Mouse (Mus musculus) spleen, adult 2 months (tissue): Measurements from ENCODE around the gene Pfdn6. TPM values are rescaled to one million over a fixed set of nuclear protein-coding genes. Genes with fewer than 3 reads are reported as not detected.

Experiments
- DNase-seq, 2 experiments: peaks; one replicate each; pipeline versions ENCODE4 v3.0.0 to v3.0.0-alpha.2; 2012 to 2021; ENCODE audit warnings: low spot score in 2 of 2, low read depth in 1 of 2
- H3K27ac ChIP-seq: fragments of 200-500 bp; 2 replicates; pipeline ENCODE4 v1.5.1; 2012; ENCODE audit warnings: low read length, inconsistent platforms; ENCODE audit not compliant: insufficient read depth
- H3K27me3 ChIP-seq: fragments of 200-500 bp; 2 replicates; pipeline ENCODE4 v1.6.1; 2012; ENCODE audit warnings: mild to moderate bottlenecking, moderate library complexity, low read length, inconsistent platforms; ENCODE audit not compliant: control insufficient read depth, insufficient read depth
- H3K36me3 ChIP-seq: fragments of 200-500 bp; 2 replicates; pipeline ENCODE4 v1.6.1; 2012; ENCODE audit warnings: mild to moderate bottlenecking, low read length, inconsistent platforms; ENCODE audit not compliant: control insufficient read depth, insufficient read depth
- H3K4me1 ChIP-seq: fragments of 200-500 bp; 2 replicates; pipeline ENCODE4 v1.6.1; 2011; ENCODE audit warnings: inconsistent platforms; ENCODE audit not compliant: control insufficient read depth, insufficient read depth, insufficient read length
- H3K4me3 ChIP-seq: fragments of 200-500 bp; 2 replicates; pipeline ENCODE4 v1.5.1; 2011; ENCODE audit warnings: mild to moderate bottlenecking, inconsistent platforms; ENCODE audit not compliant: insufficient read depth, insufficient read length; ENCODE audit errors: extremely low read depth
- CTCF ChIP-seq: fragments of 200-500 bp; IDR thresholded peaks from 2 replicates; pipeline ENCODE4 v1.5.1; 2011; ENCODE audit warnings: mild to moderate bottlenecking, inconsistent platforms; ENCODE audit not compliant: insufficient read depth, insufficient read length, insufficient replicate concordance; ENCODE audit errors: extremely low read depth
- POLR2A ChIP-seq: fragments of 200-500 bp; IDR thresholded peaks from 2 replicates; pipeline ENCODE4 v1.6.1; 2011; ENCODE audit warnings: low read depth, low read length, inconsistent platforms
- WGBS: fragments of 180-500 bp; shearing (Covaris S2); methylation state at CpG from one replicate; pipeline ENCODE4 v1.1.7; 2018; 5-methylcytosine and 5-hydroxymethylcytosine counted together
- polyA plus RNA-seq: library from polyadenylated mRNA; depleted of rRNA; stranded (reverse); fragments of >200 nt; gene quantifications from 2 replicates; pipeline ENCODE4 v1.2.3, GENCODE M21; 2012

Pfdn6 gene
- polyA plus RNA-seq, 1 experiment = 13.8 TPM

DNA sequence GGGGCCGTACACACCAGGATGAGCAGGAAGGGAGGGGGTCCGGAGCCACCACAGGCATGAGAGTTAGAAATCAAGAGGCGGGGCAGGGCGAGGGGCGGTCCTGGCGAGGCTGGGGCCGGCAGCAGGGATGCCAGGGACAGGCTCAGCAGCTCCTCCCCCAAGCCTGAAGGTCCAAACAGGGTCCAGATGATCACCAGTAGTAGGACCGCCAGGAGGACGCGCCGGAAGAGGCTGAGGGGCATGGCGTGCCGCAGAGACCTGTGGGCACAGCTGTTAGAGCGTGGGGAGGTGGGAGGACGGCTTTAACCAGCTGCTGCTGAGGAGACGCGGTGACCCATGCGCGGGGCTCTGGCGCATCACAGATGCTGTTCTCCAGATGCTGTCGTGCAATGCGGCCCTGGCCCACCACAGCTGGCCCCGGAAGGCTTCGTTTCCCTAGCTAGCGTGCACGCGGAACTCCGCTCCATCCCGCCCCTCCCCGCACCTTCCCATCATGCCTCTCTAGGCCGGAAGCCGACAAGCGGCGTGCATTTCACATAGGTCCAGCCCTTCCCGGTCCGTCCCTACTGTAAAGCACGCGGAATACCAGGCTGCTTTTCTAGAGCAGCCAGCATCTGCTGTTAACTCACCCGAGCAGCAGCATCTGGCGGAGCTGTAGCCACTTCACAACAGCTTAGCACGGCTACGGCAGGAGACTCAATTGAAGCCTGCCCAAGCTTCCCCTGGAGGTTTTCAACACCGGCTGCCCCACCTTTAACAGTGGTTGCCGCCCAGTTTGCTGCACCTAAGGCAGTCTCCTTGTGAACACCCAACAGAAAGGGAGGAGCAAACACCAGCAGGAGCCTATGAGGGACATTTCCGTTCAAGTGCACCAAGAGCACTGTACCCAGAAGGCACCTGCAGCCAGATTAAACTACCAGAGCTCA is 11.1 kb upstream of the Pfdn6 start, which contains the start of gene B3galt4:
B3galt4 (minus strand) TSS at position 468 of the 926 bp plus-strand sequence.
- TF ChIP-seq POLR2A (peak; percentile 88), CTCF (no peak)
- Histone ChIP-seq H3K27ac (peak within 1 kb of the TSS; percentile 91), H3K4me1 (peaks cover 21% of the 10 kb centered on the region), H3K27me3 (no peaks in the 10 kb centered on the region), H3K36me3 (peaks cover 18% of the 10 kb centered on the region), H3K4me3 (peak within 1 kb of the TSS; percentile 73)
- WGBS = 1% methylated on average over 45 of the region's 45 CpGs
- peak; percentile 47 to 77 for DNase-seq

DNA sequence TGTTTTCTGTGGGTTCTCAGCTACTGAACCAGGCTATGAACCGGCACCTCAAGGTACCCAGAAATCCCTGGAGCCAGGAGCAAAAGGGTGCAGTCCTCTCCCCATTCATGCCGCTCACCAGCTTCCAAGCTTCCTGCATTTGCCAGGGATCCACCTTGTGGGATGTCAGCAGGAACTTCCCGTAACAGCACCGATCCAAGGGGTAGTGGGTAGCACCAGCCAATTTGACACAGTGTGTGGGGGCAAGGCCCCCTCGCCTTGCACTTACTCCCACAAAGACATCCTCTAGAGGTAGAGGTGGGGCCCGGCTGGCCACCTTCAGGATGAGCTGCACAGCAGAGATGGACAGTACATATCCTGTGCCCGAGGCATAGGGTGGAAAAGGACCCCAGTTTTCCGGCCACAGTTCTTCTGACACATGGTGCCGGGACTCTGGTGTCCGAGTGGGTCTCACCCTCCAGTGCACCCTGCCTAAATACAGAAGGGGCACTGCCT is 10.0 kb upstream of the Pfdn6 start:
- DNase-seq = no peak
- Histone ChIP-seq H3K36me3 (peaks cover 18% of the 10 kb centered on the region), H3K4me1 (peaks cover 21% of the 10 kb centered on the region), H3K27me3 (no peaks in the 10 kb centered on the region), H3K4me3 (peak overlapping the region; percentile 73; the same call in 1 of the 2 replicates), H3K27ac (peak overlapping the region; percentile 91; the same call in 1 of the 2 replicates)
- 83% methylated on average over 10 of the region's 10 CpGs for WGBS
- TF ChIP-seq CTCF = no peak
- TF ChIP-seq POLR2A = no peak

DNA sequence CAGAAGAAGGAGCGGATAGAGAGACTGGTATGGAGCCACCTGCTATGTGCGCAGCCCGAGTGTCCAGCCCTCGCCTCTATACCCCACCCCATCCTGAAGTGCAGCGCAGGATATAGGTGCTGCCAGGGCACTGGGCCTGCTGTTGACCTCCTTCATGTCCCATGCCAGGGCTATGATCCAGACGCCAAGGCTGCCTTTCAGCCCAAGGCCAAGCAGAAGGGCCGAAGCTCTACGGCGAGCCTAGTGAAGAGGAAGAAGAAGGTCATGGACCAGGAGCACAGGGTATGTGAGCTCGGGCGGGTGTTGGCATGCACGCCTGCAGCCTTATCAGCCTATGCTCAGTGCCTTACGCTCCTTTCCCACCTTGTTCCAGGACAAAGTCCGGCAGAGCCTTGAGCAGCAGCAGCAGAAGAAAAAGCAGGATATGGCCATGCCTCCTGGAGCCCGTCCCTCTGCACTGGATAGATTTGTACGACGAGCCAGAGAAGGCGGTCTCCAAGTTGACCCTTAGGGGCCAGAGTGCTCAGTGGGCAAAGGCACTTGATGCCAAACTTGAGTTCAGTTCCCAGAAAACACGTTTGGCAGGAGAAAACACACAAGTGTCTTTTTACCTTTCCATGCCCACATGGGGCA is 8.9 kb upstream of the Pfdn6 start:
- no peak for DNase-seq
- H3K36me3 ChIP-seq = peaks cover 26% of the 10 kb centered on the region
- H3K27me3 ChIP-seq = no peaks in the 10 kb centered on the region
- TF ChIP-seq POLR2A (no peak), CTCF (no peak)
- H3K4me3 ChIP-seq = no peak overlapping the region
- H3K27ac ChIP-seq = peak overlapping the region; percentile 9; the same call in 1 of the 2 replicates
- 92% methylated on average over 19 of the region's 19 CpGs for WGBS
- H3K4me1 ChIP-seq = peaks cover 21% of the 10 kb centered on the region

DNA sequence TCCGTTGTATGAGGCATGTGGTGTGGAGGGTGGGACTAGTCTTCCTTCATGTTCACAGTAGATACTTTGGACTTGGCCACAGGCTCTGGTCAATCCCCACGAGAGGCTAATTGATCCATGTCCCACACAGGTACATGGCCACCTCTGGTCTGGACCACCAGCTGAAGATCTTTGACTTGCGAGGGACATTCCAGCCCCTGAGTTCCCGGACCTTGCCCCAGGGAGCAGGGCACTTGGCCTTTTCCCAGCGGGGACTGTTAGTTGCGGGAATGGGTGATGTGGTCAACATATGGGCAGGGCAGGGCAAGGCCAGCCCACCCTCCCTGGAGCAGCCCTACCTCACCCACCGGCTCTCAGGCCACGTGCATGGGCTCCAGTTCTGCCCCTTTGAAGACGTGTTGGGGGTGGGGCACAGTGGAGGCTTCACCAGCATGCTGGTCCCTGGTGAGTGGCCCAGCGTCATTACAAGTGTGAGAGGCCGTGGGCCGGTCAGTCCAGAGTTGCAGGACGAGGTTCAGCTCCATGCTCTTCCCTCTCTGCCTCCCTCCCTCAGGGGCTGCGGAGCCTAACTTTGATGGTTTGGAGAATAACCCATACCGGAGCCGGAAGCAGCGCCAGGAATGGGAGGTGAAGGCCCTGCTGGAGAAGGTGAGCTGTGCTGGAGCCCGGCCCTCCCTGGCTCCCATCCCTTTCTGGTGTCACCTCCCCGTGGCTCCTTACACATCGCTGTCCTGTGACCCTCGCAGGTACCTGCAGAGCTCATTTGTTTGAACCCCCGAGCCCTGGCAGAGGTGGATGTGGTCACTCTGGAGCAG is 8.2 kb upstream of the Pfdn6 start:
- peaks cover 21% of the 10 kb centered on the region for H3K4me1 ChIP-seq
- H3K27ac ChIP-seq = peak overlapping the region; percentile 78

DNA sequence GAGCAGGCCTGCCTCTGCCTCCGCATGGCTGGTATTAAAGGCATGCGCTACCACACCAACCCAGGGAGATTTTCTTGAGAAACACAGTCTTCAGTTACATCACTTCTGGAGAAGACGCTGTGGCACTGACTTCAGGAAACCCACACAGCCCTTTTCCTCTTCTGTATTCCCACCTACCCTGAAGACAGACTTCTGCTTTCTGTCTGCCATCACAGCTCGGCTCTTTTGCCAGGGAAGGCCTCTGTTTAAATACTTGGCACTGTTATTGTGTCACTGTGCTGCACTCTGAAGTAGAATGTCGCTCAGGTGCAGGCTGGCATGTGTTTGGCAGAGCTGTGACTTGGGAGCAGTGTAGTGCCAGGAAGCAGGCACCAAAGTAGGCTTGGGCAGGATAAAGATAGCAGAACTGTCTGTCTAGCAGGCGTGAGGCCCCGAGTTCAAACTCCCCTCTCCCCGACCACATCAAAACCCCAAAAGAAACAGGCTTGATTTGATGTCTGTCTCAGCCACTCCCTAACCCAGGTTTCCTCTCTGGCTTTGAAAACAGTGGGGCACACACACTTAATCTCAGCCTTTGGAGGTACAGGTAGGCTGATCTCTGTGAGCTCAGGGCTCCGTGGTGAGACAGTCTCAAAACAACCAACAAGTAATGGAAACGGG is 7.4 kb upstream of the Pfdn6 start:
- no peak overlapping the region for H3K4me3 ChIP-seq
- 36% methylated on average over 10 of the region's 10 CpGs for WGBS
- H3K27ac ChIP-seq = peak overlapping the region; percentile 78
- no peaks in the 10 kb centered on the region for H3K27me3 ChIP-seq
- peaks cover 21% of the 10 kb centered on the region for H3K36me3 ChIP-seq
- no peak for TF ChIP-seq CTCF
- no peak for TF ChIP-seq POLR2A
- DNase-seq = peak in 1 of 2 experiments; percentile 39
- peaks cover 17% of the 10 kb centered on the region for H3K4me1 ChIP-seq

More for the DNA sequence above, 8.2 kb upstream of the Pfdn6 start:
- Histone ChIP-seq H3K27me3 (no peaks in the 10 kb centered on the region), H3K36me3 (peaks cover 27% of the 10 kb centered on the region), H3K4me3 (no peak overlapping the region)
- no peak for DNase-seq
- 86% methylated on average over 22 of the region's 22 CpGs for WGBS
- TF ChIP-seq POLR2A (no peak), CTCF (no peak)

DNA sequence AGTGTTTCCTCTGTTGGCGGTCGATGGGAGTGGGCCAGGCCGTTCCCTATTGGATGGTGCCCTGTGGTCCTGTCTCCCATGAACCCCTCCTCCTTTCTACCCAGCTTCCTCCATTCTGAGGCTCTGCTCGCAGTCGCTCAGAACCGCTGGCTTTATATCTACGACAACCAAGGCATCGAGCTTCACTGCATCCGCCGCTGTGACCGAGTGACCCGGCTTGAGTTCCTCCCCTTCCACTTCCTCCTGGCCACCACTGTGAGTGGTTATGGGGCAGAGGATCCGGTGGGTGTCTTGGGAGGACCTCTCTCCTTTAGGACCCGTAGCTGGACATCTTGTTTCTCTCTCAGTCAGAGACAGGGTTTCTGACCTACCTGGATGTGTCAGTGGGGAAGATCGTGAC is 3.3 kb upstream of the Pfdn6 start:
- DNase-seq = no peak
- H3K4me3 ChIP-seq = no peak overlapping the region
- no peaks in the 10 kb centered on the region for H3K27me3 ChIP-seq
- H3K4me1 ChIP-seq = peaks cover 18% of the 10 kb centered on the region
- H3K36me3 ChIP-seq = peaks cover 19% of the 10 kb centered on the region
- no peak overlapping the region for H3K27ac ChIP-seq
- TF ChIP-seq POLR2A (no peak), CTCF (no peak)
- WGBS = 95% methylated on average over 15 of the region's 15 CpGs
